Mouse (Mus musculus) forebrain, embryonic 16.5 days (tissue): Measurements from ENCODE around the gene Glrx5. TPM values are rescaled to one million over a fixed set of nuclear protein-coding genes. Genes with fewer than 3 reads are reported as not detected.

ENCODE experiments used
- ATAC-seq: fragments of 200-750 bp; cut with Nextera tagmentation; 2 replicates; pipeline ENCODE4 v1.8.0; 2017; ENCODE audit warnings: mild to moderate bottlenecking, moderate library complexity
- H3K27ac ChIP-seq: fragments of 300-500 bp; sonication (generic); 2 replicates; pipeline ENCODE4 v1.5.1; 2014; ENCODE audit warnings: low read length, control low read depth
- H3K27me3 ChIP-seq: fragments of 300-500 bp; sonication (generic); replicated peaks from 2 replicates; pipeline ENCODE4 v1.6.1; 2014; ENCODE audit warnings: low read length; ENCODE audit not compliant: control insufficient read depth, insufficient read depth
- H3K36me3 ChIP-seq: fragments of 300-500 bp; sonication (generic); 2 replicates; pipeline ENCODE4 v1.6.1; 2014; ENCODE audit not compliant: control insufficient read depth, insufficient read depth
- H3K4me1 ChIP-seq: fragments of 300-500 bp; sonication (generic); replicated peaks from 2 replicates; pipeline ENCODE4 v1.6.1; 2014; ENCODE audit warnings: low read length; ENCODE audit not compliant: control insufficient read depth, insufficient read depth
- H3K4me2 ChIP-seq: fragments of 300-500 bp; sonication (generic); 2 replicates; pipeline ENCODE4 v1.6.1; 2014; ENCODE audit warnings: mild to moderate bottlenecking, low read length, control low read depth
- H3K4me3 ChIP-seq: fragments of 300-500 bp; sonication (generic); replicated peaks from 2 replicates; pipeline ENCODE4 v1.5.1; 2014; ENCODE audit warnings: mild to moderate bottlenecking, low read length, control low read depth
- H3K9ac ChIP-seq: fragments of 300-500 bp; sonication (generic); replicated peaks from 2 replicates; pipeline ENCODE4 v1.6.1; 2014; ENCODE audit warnings: low read depth, low read length, control low read depth
- H3K9me3 ChIP-seq: fragments of 300-500 bp; sonication (generic); 2 replicates; pipeline ENCODE4 v1.6.1; 2016; ENCODE audit warnings: low read length; ENCODE audit not compliant: control insufficient read depth
- WGBS: fragments of 180-500 bp; shearing (Covaris S2); extraction: QIAGEN DNeasy Blood & Tissue Kit; methylation state at CpG from one replicate; pipeline ENCODE4 v1.1.7; 2014; 5-methylcytosine and 5-hydroxymethylcytosine counted together
- polyA plus RNA-seq: library from polyadenylated mRNA; unstranded; fragments of >200 nt; fragmentation: Nextera tagmentation; extraction: Ambion mirVana; gene quantifications from 2 replicates; pipeline ENCODE4 v1.2.1, GENCODE M21; 2015

Glrx5 gene
- polyA plus RNA-seq, result 124 and 133 TPM in 2 replicates

GRCm38 (mm10) chr12:105032147-105032831, at the start of gene Glrx5:
Glrx5 (plus strand) TSS chr12:105032688.
- H3K4me2 ChIP-seq, result peak within 1 kb of the TSS; percentile 99
- peak within 1 kb of the TSS; percentile 97 for H3K4me3 ChIP-seq
- no peaks in the 10 kb centered on the region for H3K27me3 ChIP-seq
- peaks cover 31% of the 10 kb centered on the region for H3K4me1 ChIP-seq
- H3K9me3 ChIP-seq, result no peaks in the 10 kb centered on the region
- ATAC-seq, result peak; percentile 99
- peaks cover 6% of the 10 kb centered on the region for H3K36me3 ChIP-seq
- WGBS, result under 1% methylated on average over 72 of the region's 72 CpGs
- peak within 1 kb of the TSS; percentile 75 for H3K27ac ChIP-seq
- peak within 1 kb of the TSS; percentile 87 for H3K9ac ChIP-seq

- Histone ChIP-seq H3K4me2 (no peak overlapping the region), H3K9ac (no peak overlapping the region), H3K4me3 (no peak overlapping the region), H3K4me1 (peaks cover 2% of the 10 kb centered on the region; the same call in 1 of the 2 replicates), H3K27me3 (no peaks in the 10 kb centered on the region), H3K36me3 (no peaks in the 10 kb centered on the region), H3K27ac (no peak overlapping the region), H3K9me3 (no peaks in the 10 kb centered on the region)
- no peak for ATAC-seq
- WGBS, result 67% methylated on average over 7 of the region's 7 CpGs
Measured at GRCm38 (mm10) chr12:104983476-104983875, 49.0 kb upstream of the Glrx5 start.

DNA sequence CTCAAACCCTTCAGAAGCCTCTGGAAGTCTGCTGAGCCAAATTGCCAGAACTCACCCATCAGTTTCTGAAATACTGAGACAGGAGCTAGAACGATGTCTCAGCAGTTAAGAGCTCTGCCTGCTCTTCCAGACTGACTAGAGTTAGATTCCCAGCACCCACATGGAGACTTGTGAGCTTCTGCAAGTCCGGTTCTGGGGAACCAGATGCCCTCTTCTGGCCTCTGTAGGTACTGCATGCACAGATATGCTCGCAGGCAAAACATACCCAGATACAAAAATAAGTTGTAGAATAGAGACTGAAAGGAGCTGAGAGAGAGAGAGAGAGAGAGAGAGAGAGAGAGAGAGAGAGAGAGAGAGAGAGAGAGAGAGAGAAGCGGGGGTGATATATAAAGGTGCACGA, 47.4 kb upstream of the Glrx5 start:
- no peaks in the 10 kb centered on the region for H3K36me3 ChIP-seq
- no peaks in the 10 kb centered on the region for H3K27me3 ChIP-seq
- no peak overlapping the region for H3K9ac ChIP-seq
- no peaks in the 10 kb centered on the region for H3K9me3 ChIP-seq
- WGBS, result 81% methylated on average over 5 of the region's 5 CpGs
- no peak for ATAC-seq
- no peak overlapping the region for H3K27ac ChIP-seq
- no peaks in the 10 kb centered on the region for H3K4me1 ChIP-seq
- no peak overlapping the region for H3K4me2 ChIP-seq
- H3K4me3 ChIP-seq, result no peak overlapping the region

- ATAC-seq, result no peak
- WGBS, result 81% methylated on average over 2 of the region's 2 CpGs
- no peaks in the 10 kb centered on the region for H3K9me3 ChIP-seq
Measured at GRCm38 (mm10) chr12:104986001-104986400, 46.5 kb upstream of the Glrx5 start.

GRCm38 (mm10) chr12:104986781-104987180, 45.7 kb upstream of the Glrx5 start:
- H3K4me3 ChIP-seq, result no peak overlapping the region
- ATAC-seq, result no peak

More at GRCm38 (mm10) chr12:104986001-104986400, 46.5 kb upstream of the Glrx5 start:
- Histone ChIP-seq H3K4me2 (no peak overlapping the region), H3K9ac (no peak overlapping the region), H3K36me3 (no peaks in the 10 kb centered on the region), H3K27me3 (no peaks in the 10 kb centered on the region), H3K27ac (no peak overlapping the region), H3K4me1 (no peaks in the 10 kb centered on the region), H3K4me3 (no peak overlapping the region)

GRCm38 (mm10) chr12:104987936-104988335, 44.6 kb upstream of the Glrx5 start:
- 57% methylated on average over 7 of the region's 7 CpGs for WGBS
- Histone ChIP-seq H3K9ac (no peak overlapping the region), H3K4me1 (no peaks in the 10 kb centered on the region), H3K4me2 (no peak overlapping the region), H3K9me3 (no peaks in the 10 kb centered on the region), H3K36me3 (no peaks in the 10 kb centered on the region), H3K27ac (no peak overlapping the region), H3K27me3 (no peaks in the 10 kb centered on the region), H3K4me3 (no peak overlapping the region)
- ATAC-seq, result no peak

More at GRCm38 (mm10) chr12:104986781-104987180, 45.7 kb upstream of the Glrx5 start:
- H3K27me3 ChIP-seq, result no peaks in the 10 kb centered on the region
- no peaks in the 10 kb centered on the region for H3K36me3 ChIP-seq
- no peak overlapping the region for H3K9ac ChIP-seq
- 88% methylated on average over 9 of the region's 9 CpGs for WGBS
- no peak overlapping the region for H3K4me2 ChIP-seq
- no peak overlapping the region for H3K27ac ChIP-seq
- H3K4me1 ChIP-seq, result no peaks in the 10 kb centered on the region
- no peaks in the 10 kb centered on the region for H3K9me3 ChIP-seq

DNA sequence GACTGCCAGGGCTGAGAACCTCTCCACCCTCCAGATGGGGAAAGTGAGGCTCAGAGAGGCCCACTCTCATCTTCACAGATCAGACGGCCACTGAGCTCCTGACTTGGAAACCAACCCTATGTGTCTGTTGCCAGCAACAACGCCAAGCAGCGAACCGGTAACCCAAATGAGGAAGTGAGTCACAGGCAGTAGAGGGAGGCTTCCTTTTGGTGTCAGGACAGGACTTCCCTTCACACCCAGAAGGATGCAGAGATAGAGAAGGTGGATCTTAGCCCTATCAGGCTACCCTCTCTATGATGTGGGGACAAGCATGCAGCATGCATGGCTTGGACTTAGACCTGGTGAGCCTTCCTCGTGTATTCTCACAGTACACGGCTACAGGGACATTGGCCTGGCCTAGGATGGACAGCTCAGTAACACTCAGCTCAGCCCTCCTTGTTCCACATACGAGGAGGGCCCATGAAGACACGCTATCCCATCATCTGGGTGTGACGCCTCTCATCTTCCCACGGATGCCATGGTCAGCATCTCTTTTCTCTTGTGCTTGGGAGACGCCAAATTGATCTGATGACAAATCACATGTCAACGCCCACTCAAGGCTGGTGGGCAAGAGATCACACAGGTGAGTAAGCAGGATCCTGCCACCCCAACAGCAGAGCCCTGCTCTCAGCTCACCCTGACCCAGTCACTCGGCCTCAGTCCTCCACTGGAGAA, 41.6 kb upstream of the Glrx5 start:
- no peak overlapping the region for H3K4me3 ChIP-seq
- H3K4me1 ChIP-seq, result no peaks in the 10 kb centered on the region
- H3K9me3 ChIP-seq, result no peaks in the 10 kb centered on the region
- H3K36me3 ChIP-seq, result no peaks in the 10 kb centered on the region
- H3K27me3 ChIP-seq, result no peaks in the 10 kb centered on the region
- H3K27ac ChIP-seq, result no peak overlapping the region
- 85% methylated on average over 13 of the region's 13 CpGs for WGBS
- no peak for ATAC-seq
- H3K9ac ChIP-seq, result no peak overlapping the region
- H3K4me2 ChIP-seq, result no peak overlapping the region

DNA sequence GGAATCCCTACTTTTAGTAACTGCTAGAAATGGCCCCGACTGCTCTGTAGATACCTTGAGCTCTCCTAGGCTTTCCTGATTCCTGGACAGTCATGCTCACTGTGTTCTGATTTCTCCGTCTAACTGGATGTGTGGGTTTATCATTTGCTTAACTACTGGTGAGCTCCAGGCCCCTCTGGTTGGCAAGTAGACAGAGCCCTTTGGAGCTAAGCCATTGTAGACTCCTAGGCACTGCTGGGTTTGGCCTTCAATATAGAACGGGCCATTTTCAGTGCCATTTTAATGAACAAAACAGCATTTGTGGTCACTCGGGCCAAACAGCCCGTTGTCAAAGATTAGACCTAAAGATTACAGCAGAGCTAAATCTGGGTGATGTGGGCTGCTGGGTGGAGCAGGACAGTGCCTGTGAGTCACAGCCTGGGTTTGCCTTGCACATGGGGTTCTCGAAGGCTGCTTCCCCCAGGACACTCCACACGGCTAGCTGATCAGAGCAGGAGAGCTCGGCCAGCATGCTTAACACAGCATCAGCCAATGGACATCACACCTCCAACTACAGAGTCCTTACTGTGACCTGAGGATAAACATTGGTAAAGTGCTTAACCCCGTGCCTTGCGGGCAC, 40.3 kb upstream of the Glrx5 start:
- Histone ChIP-seq H3K9ac (no peak overlapping the region), H3K27me3 (no peaks in the 10 kb centered on the region), H3K4me2 (no peak overlapping the region), H3K36me3 (no peaks in the 10 kb centered on the region), H3K4me1 (no peaks in the 10 kb centered on the region), H3K4me3 (no peak overlapping the region), H3K27ac (no peak overlapping the region), H3K9me3 (no peaks in the 10 kb centered on the region)
- no peak for ATAC-seq
- WGBS, result 88% methylated on average over 10 of the region's 10 CpGs

DNA sequence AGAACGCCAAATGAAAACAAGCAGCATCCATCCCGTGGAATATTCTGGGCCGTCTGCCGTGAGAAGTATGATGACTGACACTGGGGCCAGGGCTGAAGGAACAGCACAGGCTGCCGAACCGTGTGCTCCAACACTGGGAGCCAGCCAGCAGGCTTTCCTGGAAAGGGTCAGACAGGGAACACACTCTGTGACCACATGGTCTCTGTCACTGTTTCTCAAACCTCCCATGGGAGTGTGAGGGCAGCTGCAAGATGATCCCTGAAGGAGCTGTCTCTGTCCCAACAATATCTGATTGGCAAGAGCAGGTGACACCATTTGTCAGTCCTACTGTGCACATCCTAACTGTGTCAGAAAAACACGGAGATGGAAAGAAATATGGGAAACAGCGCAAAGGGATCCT, 39.6 kb upstream of the Glrx5 start:
- H3K9me3 ChIP-seq, result no peaks in the 10 kb centered on the region
- H3K9ac ChIP-seq, result no peak overlapping the region
- no peaks in the 10 kb centered on the region for H3K4me1 ChIP-seq
- no peaks in the 10 kb centered on the region for H3K36me3 ChIP-seq
- H3K27ac ChIP-seq, result no peak overlapping the region
- no peak overlapping the region for H3K4me3 ChIP-seq
- ATAC-seq, result no peak
- no peak overlapping the region for H3K4me2 ChIP-seq
- WGBS, result 81% methylated on average over 8 of the region's 8 CpGs
- H3K27me3 ChIP-seq, result no peaks in the 10 kb centered on the region
